Mouse (Mus musculus) sigmoid colon, adult 10 weeks (tissue): ENCODE measurements around the gene Gm4969. TPM values are rescaled to one million over a fixed set of nuclear protein-coding genes. Genes with fewer than 3 reads are reported as not detected.

ENCODE experiments used
- polyA plus RNA-seq: library from polyadenylated mRNA; stranded (reverse); fragments of 350-450 nt; fragmentation: Illumina TruSeq; extraction: RNeasy Lipid Tissue Mini Kit (QIAGEN cat#74804); gene quantifications from one replicate; pipeline ENCODE4 v1.2.3, GENCODE M21; 2014; ENCODE audit warnings: low read depth, low replicate concordance

Gene Gm4969
- polyA plus RNA-seq, result not detected

DNA sequence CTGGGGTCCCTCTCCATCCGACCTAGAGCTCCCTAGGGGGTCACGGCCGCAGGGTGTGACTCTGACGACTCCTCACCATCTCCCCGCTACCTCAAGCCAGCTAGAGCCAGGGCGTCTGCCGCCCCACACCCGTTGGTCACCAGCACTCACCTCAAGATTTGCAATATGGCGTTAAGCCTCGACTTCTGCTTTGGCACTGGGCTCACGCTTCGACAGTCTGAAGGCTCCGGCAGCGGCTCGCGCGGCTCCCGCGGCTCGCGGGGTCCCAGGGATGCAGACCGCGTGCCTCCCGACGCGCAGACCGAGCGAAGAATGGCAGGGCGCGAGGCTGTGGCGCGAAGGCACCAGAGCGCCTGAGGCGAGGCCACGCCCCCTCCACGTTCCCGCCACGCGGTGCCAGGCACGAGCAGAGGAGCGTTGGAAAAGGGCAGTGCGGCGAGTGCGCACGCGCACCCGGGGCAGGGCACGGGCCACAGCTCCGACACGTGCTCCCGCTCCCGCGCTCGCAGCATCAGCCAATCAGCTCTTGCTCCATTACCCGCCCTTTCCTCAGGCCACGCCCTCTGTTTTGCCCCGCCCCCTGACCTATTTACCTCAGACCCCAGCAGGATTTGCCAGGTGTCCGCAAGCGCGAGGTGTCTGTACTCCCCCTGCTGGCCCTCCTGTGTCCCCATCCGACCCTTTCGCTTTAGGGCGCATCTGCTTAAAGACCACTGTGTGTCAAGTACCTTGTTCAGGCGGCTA, at the start of gene Gm4969:
Gene Gm4969 (minus strand): TSS at position 341 of the 744 bp plus-strand sequence.

GRCm38 (mm10) chr7:19165656-19166423, 47.7 kb upstream of the Gm4969 start, which contains the start of gene Gipr:
Gene Gipr, minus strand, starts transcription at chr7:19166127.

GRCm38 (mm10) chr7:19149626-19150025, 31.5 kb upstream of the Gm4969 start, which contains the start of gene Snrpd2:
Gene Snrpd2, plus strand, starts transcription at chr7:19149722.

GRCm38 (mm10) chr7:19148875-19149541, 30.8 kb upstream of the Gm4969 start, which contains the start of gene Qpctl:
Gene Qpctl, minus strand, starts transcription at chr7:19149291.

DNA sequence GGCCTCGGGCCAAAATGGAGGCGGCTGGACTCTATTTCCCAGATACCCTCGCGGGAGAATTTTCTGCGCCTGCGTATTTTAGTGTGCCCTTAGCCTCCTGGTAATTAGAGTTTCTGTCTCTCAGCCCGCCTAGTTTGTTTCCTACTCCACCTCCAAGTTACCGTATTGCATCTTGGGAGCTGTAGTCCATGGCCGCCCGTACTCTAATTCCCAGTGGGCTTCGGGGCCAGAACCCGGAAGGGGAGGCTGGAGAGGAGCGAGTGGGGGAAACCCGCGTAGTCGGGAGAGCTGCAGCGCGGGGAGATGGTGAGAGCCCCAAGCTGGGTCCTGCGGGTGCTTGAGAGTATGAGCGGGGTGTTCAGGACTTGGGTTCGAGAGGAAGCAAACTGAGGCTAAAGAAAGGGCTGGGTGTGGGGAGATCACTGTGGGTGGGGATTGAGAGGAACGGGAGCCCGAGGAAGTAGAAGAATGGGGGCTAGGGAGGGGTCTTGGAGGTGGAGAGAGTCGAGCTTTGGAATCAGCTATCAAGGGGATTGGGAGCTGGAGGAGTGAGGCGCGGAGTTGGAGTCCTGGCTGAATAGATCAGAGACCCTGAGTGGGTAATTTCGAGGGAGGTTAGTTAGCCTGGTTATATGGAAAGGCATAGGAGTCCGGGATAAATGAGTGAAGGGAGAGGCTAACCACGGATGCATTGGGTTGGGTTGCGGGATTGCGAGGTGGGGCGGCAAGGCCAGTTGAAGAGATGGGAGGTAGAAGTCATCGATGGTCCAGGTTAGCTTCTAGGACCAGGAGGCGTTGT, 1.7 kb upstream of the Gm4969 start, which contains the start of gene Fbxo46:
Gene Fbxo46 (plus strand): TSS at position 229 of the 799 bp plus-strand sequence.

DNA sequence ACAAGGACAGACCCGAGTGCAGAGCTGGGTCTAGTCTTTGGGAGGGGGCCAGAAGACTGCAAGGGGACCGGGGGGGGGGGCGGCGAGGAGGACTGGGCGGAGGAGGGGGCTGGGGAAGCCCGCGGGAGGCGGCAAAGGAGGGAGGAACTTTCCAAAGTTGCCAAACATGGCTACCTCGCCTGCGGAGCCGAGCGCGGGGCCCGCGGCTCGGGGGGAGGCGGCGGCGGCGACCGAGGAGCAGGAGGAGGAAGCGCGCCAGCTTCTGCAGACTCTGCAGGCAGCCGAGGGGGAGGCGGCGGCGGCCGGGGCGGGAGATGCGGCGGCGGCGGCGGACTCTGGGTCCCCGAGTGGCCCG, 23.7 kb downstream of the Gm4969 start, which contains the start of gene Six5:
Gene Six5 (plus strand): TSS at position 124 of the 355 bp plus-strand sequence.

GRCm38 (mm10) chr7:19083701-19084100, 34.5 kb downstream of the Gm4969 start, which contains the start of gene Dmpk:
Gene Dmpk, plus strand, starts transcription at chr7:19083849.

DNA sequence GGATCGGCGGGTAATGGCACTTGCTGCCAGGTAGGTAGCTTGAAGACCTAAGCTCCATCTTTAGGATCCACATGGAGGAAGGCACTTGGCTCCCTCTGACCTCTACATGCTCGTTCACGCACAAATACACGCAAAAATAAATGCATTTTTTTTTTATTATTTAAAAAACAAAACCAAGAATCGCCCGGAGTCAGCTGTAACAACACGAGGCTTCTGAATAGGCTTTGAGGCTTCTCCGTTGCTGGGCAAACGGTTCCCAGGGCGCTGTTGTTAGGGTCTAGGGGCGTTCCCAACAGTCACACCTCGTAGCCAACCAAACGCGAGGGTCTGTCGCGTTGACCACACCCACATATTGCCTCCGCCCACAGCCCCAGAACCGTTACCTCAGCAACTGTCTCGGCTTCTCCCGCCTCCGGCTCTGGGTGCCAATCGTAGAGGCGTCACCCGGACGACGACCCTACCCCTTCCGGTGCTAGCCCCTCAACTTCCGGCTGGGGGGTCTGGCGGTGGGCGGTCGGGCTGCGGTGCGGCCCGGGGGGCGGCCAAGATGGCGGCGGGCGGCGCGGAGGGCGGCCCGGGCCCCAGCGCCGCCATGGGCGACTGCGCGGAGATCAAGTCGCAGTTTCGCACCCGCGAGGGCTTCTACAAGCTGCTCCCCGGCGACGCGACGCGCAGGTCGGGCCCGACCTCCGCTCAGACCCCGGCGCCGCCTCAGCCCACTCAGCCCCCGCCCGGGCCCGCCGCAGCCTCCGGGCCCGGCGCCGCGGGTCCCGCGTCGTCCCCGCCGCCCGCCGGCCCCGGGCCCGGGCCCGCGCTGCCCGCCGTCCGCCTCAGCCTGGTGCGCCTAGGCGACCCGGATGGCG, 42.2 kb downstream of the Gm4969 start, which contains the start of gene Dmwd:
Gene Dmwd (plus strand): TSS at position 505 of the 863 bp plus-strand sequence.

DNA sequence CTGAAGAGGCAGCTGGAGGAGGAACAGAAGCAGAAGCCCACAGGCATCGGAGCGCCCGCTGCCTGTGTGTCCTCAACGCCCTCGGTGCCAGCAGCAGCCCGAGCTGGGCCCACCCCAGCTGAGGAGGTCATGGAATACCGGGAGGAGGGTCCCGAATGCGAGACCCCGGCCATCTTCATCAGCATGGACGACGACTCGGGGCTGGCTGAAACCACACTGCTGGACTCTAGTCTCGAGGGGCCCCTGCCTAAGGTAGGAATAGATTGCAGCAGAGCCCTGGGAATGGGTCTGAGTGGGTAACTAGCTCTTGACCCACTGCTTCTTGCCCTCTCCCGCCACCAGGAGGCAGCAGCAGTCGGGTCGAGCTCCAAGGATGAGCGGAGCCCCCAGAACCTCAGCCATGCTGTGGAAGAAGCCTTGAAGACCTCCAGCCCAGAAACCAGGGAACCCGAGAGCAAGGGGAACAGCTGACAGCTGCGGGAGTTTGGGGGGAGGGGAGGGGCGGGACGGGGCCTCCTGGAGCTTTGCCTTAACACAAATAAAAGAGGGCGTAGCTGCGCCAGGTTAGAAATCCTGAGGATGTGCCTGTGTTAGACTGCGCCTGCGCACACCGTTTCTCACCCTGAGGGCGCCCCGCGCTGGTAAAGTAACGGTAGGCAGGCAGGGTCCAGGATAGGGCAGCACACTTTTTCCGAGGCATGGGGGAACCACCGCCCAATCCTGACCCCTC, 64.0 kb downstream of the Gm4969 start, which contains the start of gene Rsph6a:
Gene Rsph6a (plus strand): TSS at position 644 of the 730 bp plus-strand sequence.

Other genes with a start within 250 kb of the Gm4969 start
- gene Pglyrp1, start 247.0 kb downstream of the Gm4969 start, polyA plus RNA-seq, result 15.6 TPM
- gene Ccdc61, start 208.0 kb downstream of the Gm4969 start, polyA plus RNA-seq, result 4.1 TPM
- gene Nova2, start 192.5 kb downstream of the Gm4969 start, polyA plus RNA-seq, result 0.25 TPM
- gene Nanos2, start 131.0 kb downstream of the Gm4969 start, polyA plus RNA-seq, result not detected
- not detected for gene Mypop, start 127.1 kb downstream of the Gm4969 start, polyA plus RNA-seq
- gene Irf2bp1, start 114.3 kb downstream of the Gm4969 start, polyA plus RNA-seq, result 1.6 TPM
- 20.9 TPM for gene Foxa3, start 94.8 kb downstream of the Gm4969 start, polyA plus RNA-seq
- 4.3 TPM for gene Sympk, start 94.0 kb downstream of the Gm4969 start, polyA plus RNA-seq
- not detected for gene Rsph6a, start 63.7 kb downstream of the Gm4969 start, polyA plus RNA-seq
- not detected for gene Dmwd, start 42.1 kb downstream of the Gm4969 start, polyA plus RNA-seq
- gene Dmpk, start 34.5 kb downstream of the Gm4969 start, polyA plus RNA-seq, result 12.7 TPM
- 1.1 TPM for gene Six5, start 23.8 kb downstream of the Gm4969 start, polyA plus RNA-seq
- gene Fbxo46, start 1.5 kb upstream of the Gm4969 start, polyA plus RNA-seq, result 0.60 TPM
- 7.0 TPM for gene Qpctl, start 30.9 kb upstream of the Gm4969 start, polyA plus RNA-seq
- 2.1 TPM for gene Snrpd2, start 31.4 kb upstream of the Gm4969 start, polyA plus RNA-seq
- 0.44 TPM for gene Gipr, start 47.8 kb upstream of the Gm4969 start, polyA plus RNA-seq
- gene Eml2, start 58.1 kb upstream of the Gm4969 start, polyA plus RNA-seq, result 0.76 TPM
- 0.76 TPM for gene Gpr4, start 94.2 kb upstream of the Gm4969 start, polyA plus RNA-seq
- gene Opa3, start 110.0 kb upstream of the Gm4969 start, polyA plus RNA-seq, result 12.0 TPM
- gene Vasp, start 153.4 kb upstream of the Gm4969 start, polyA plus RNA-seq, result 121 TPM
- not detected for gene Ppm1n, start 161.7 kb upstream of the Gm4969 start, polyA plus RNA-seq
- gene Rtn2, start 164.3 kb upstream of the Gm4969 start, polyA plus RNA-seq, result 1.6 TPM
- 1.4 TPM for gene Fosb, start 191.7 kb upstream of the Gm4969 start, polyA plus RNA-seq
- 0.63 TPM for gene Ercc1, start 226.4 kb upstream of the Gm4969 start, polyA plus RNA-seq
- gene Cd3eap, start 241.1 kb upstream of the Gm4969 start, polyA plus RNA-seq, result 0.95 TPM
- not detected for gene Ppp1r13l, start 241.4 kb upstream of the Gm4969 start, polyA plus RNA-seq